Mouse (Mus musculus): ENCODE results near the gene Acp5. TPM values are rescaled to one million over a fixed set of nuclear protein-coding genes. Genes with fewer than 3 reads are reported as not detected.

Acp5 gene
- polyA plus RNA-seq, 1 experiment from 2014 or later = 8.7 TPM

GRCm38 (mm10) chr9:22092746-22093145, 42.8 kb downstream of the Acp5 start:
- Histone ChIP-seq H3K27me3 (ENCODE audit: control insufficient read depth, insufficient read depth, low read length) (no peaks in the 10 kb centered on the region), H3K4me3 (ENCODE audit: low read length) (no peak overlapping the region), H3K27ac (ENCODE audit: low read length) (no peak overlapping the region), H3K4me1 (ENCODE audit: control insufficient read depth, insufficient read depth, low read length) (0 out of 2 replicates have a peak, but pooled peaks cover 4% of the 10 kb centered on the region), H3K9ac (ENCODE audit: low read length) (no peak overlapping the region), H3K36me3 (ENCODE audit: control insufficient read depth, insufficient read depth) (no peaks in the 10 kb centered on the region), H3K9me3 (replicated peaks; ENCODE audit: control insufficient read depth, low read length) (no peaks in the 10 kb centered on the region), H3K4me2 (ENCODE audit: low read depth, low read length) (no peak overlapping the region)
- WGBS = 82% methylated on average over 6 of the region's 6 CpGs
- no peak for ATAC-seq (replicated peaks; ENCODE audit: extremely low read depth, insufficient read depth, low FRiP score)

GRCm38 (mm10) chr9:22089986-22090385, 45.5 kb downstream of the Acp5 start:
- 69% methylated on average over 7 of the region's 7 CpGs for WGBS
- ATAC-seq (replicated peaks; ENCODE audit: extremely low read depth, insufficient read depth, low FRiP score) = no peak
- Histone ChIP-seq H3K27me3 (ENCODE audit: control insufficient read depth, insufficient read depth, low read length) (no peaks in the 10 kb centered on the region), H3K9ac (ENCODE audit: low read length) (no peak overlapping the region), H3K36me3 (ENCODE audit: control insufficient read depth, insufficient read depth) (no peaks in the 10 kb centered on the region), H3K4me2 (ENCODE audit: low read depth, low read length) (no peak overlapping the region), H3K4me1 (ENCODE audit: control insufficient read depth, insufficient read depth, low read length) (peaks cover 5% of the 10 kb centered on the region; the same call in 1 of the 2 replicates), H3K27ac (ENCODE audit: low read length) (no peak overlapping the region), H3K9me3 (replicated peaks; ENCODE audit: control insufficient read depth, low read length) (no peaks in the 10 kb centered on the region), H3K4me3 (ENCODE audit: low read length) (no peak overlapping the region)

GRCm38 (mm10) chr9:22089281-22089680, 46.2 kb downstream of the Acp5 start:
- H3K4me2 ChIP-seq (ENCODE audit: low read depth, low read length) = no peak overlapping the region
- no peaks in the 10 kb centered on the region for H3K36me3 ChIP-seq (ENCODE audit: control insufficient read depth, insufficient read depth)
- ATAC-seq (replicated peaks; ENCODE audit: extremely low read depth, insufficient read depth, low FRiP score) = no peak
- no peaks in the 10 kb centered on the region for H3K27me3 ChIP-seq (ENCODE audit: control insufficient read depth, insufficient read depth, low read length)
- H3K9ac ChIP-seq (ENCODE audit: low read length) = no peak overlapping the region
- WGBS = 97% methylated on average over 7 of the region's 7 CpGs
- no peak overlapping the region for H3K27ac ChIP-seq (ENCODE audit: low read length)
- H3K9me3 ChIP-seq (replicated peaks; ENCODE audit: control insufficient read depth, low read length) = no peaks in the 10 kb centered on the region
- H3K4me3 ChIP-seq (ENCODE audit: low read length) = no peak overlapping the region
- peaks cover 7% of the 10 kb centered on the region for H3K4me1 ChIP-seq (ENCODE audit: control insufficient read depth, insufficient read depth, low read length)

GRCm38 (mm10) chr9:22087034-22087618, 48.4 kb downstream of the Acp5 start:
- Histone ChIP-seq H3K4me1 (ENCODE audit: control insufficient read depth, insufficient read depth, low read length) (peaks cover 7% of the 10 kb centered on the region), H3K27ac (ENCODE audit: low read length) (no peak overlapping the region), H3K4me3 (ENCODE audit: low read length) (no peak overlapping the region), H3K9ac (ENCODE audit: low read length) (no peak overlapping the region), H3K9me3 (replicated peaks; ENCODE audit: control insufficient read depth, low read length) (no peaks in the 10 kb centered on the region), H3K4me2 (ENCODE audit: low read depth, low read length) (no peak overlapping the region), H3K27me3 (ENCODE audit: control insufficient read depth, insufficient read depth, low read length) (no peaks in the 10 kb centered on the region), H3K36me3 (ENCODE audit: control insufficient read depth, insufficient read depth) (no peaks in the 10 kb centered on the region)
- no peak for ATAC-seq (replicated peaks; ENCODE audit: extremely low read depth, insufficient read depth, low FRiP score)
- WGBS = 78% methylated on average over 2 of the region's 2 CpGs

- Histone ChIP-seq H3K9me3 (replicated peaks; ENCODE audit: control insufficient read depth, low read length) (no peaks in the 10 kb centered on the region), H3K36me3 (ENCODE audit: control insufficient read depth, insufficient read depth) (no peaks in the 10 kb centered on the region), H3K9ac (ENCODE audit: low read length) (peak overlapping the region; percentile 86), H3K4me3 (ENCODE audit: low read length) (peak overlapping the region; percentile 85), H3K4me1 (ENCODE audit: control insufficient read depth, insufficient read depth, low read length) (peaks cover 7% of the 10 kb centered on the region), H3K4me2 (ENCODE audit: low read depth, low read length) (peak overlapping the region; percentile 78), H3K27ac (ENCODE audit: low read length) (peak overlapping the region; percentile 83), H3K27me3 (ENCODE audit: control insufficient read depth, insufficient read depth, low read length) (no peaks in the 10 kb centered on the region)
- ATAC-seq (replicated peaks; ENCODE audit: extremely low read depth, insufficient read depth, low FRiP score) = no peak
- 73% methylated on average over 6 of the region's 6 CpGs for WGBS
Measured at GRCm38 (mm10) chr9:22086012-22086411, 49.5 kb downstream of the Acp5 start.

GRCm38 (mm10) chr9:22085022-22085834, 50.3 kb downstream of the Acp5 start, which contains the start of gene Ecsit:
Ecsit (minus strand) TSS chr9:22085438.
- Histone ChIP-seq H3K27me3 (ENCODE audit: control insufficient read depth, insufficient read depth, low read length) (no peaks in the 10 kb centered on the region), H3K4me3 (ENCODE audit: low read length) (peak within 1 kb of the TSS; percentile 85), H3K36me3 (ENCODE audit: control insufficient read depth, insufficient read depth) (no peaks in the 10 kb centered on the region), H3K9me3 (replicated peaks; ENCODE audit: control insufficient read depth, low read length) (no peaks in the 10 kb centered on the region), H3K27ac (ENCODE audit: low read length) (peak within 1 kb of the TSS; percentile 83), H3K9ac (ENCODE audit: low read length) (peak within 1 kb of the TSS; percentile 86), H3K4me1 (ENCODE audit: control insufficient read depth, insufficient read depth, low read length) (peaks cover 7% of the 10 kb centered on the region), H3K4me2 (ENCODE audit: low read depth, low read length) (peak within 1 kb of the TSS; percentile 83)
- WGBS = under 1% methylated on average over 48 of the region's 48 CpGs
- ATAC-seq (replicated peaks; ENCODE audit: extremely low read depth, insufficient read depth, low FRiP score) = peak; percentile 99

- Histone ChIP-seq H3K27ac (ENCODE audit: low read length) (peak overlapping the region; percentile 66), H3K4me2 (ENCODE audit: low read depth, low read length) (peak overlapping the region; percentile 83), H3K4me1 (ENCODE audit: control insufficient read depth, insufficient read depth, low read length) (peaks cover 7% of the 10 kb centered on the region), H3K4me3 (ENCODE audit: low read length) (peak overlapping the region; percentile 85), H3K36me3 (ENCODE audit: control insufficient read depth, insufficient read depth) (peaks cover 5% of the 10 kb centered on the region; the same call in 1 of the 2 replicates), H3K9ac (ENCODE audit: low read length) (peak overlapping the region; percentile 86), H3K27me3 (ENCODE audit: control insufficient read depth, insufficient read depth, low read length) (no peaks in the 10 kb centered on the region), H3K9me3 (replicated peaks; ENCODE audit: control insufficient read depth, low read length) (no peaks in the 10 kb centered on the region)
- ATAC-seq (replicated peaks; ENCODE audit: extremely low read depth, insufficient read depth, low FRiP score) = no peak
- 27% methylated on average over 4 of the region's 4 CpGs for WGBS
Measured at GRCm38 (mm10) chr9:22084667-22085021, 50.9 kb downstream of the Acp5 start.
